Mouse (Mus musculus): ENCODE data around the gene 2810004N23Rik. TPM values are rescaled to one million over a fixed set of nuclear protein-coding genes. Genes with fewer than 3 reads are reported as not detected.

2810004N23Rik gene
- polyA plus RNA-seq, 2 experiments = 13.5 to 17.9 TPM

DNA sequence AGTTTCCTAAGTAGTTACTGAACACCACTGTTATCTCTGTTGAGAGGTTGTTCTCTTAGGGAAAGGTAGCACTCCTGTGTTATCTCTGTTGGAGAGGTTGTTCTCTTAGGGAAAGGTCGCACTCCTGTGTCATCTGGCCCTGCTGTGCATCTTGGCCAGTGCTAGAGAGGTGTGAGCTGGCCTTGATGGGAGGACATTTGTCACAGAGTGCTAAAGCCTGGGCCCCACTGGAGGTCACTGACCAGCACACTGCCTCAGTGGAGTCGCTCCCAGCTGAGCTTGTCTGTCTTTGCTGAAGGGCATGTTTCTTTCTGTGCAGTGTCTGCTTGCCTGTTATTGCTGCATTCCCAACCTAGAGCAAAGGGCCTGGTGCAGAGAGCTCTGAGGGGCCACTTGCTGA is 4.2 kb upstream of the 2810004N23Rik start:
- Histone ChIP-seq H3K4me1 (replicated peaks; ENCODE audit: control insufficient read depth in 2 of 2, insufficient read depth in 2 of 2, low read length in 1 of 2) (peaks cover 5 to 18% of the 10 kb centered on the region in 2 experiments), H3K27me3 (ENCODE audit: control insufficient read depth, insufficient read depth, low read length) (no peaks in the 10 kb centered on the region), H3K27ac (no peak overlapping the region), H3K36me3 (replicated peaks; ENCODE audit: control insufficient read depth, insufficient read depth, low read depth) (peaks cover 7% of the 10 kb centered on the region), H3K4me3 (ENCODE audit: insufficient read depth in 1 of 2, low read depth in 2 of 2, low read length in 2 of 2) (no peak overlapping the region), H3K4me2 (ENCODE audit: low read depth) (no peak overlapping the region), H3K9me3 (ENCODE audit: control insufficient read depth, low read length) (no peaks in the 10 kb centered on the region), H3K9ac (replicated peaks) (no peak overlapping the region)
- no peak for ATAC-seq (ENCODE audit: insufficient read depth)
- no peak for DNase-seq (ENCODE audit: low read depth in 3 of 3, low spot score in 3 of 3)
- TF ChIP-seq CTCF (IDR thresholded peaks at IDR 0.05; ENCODE audit: low read depth) = no peak
- TF ChIP-seq EP300 (IDR thresholded peaks at IDR 0.05; ENCODE audit: low read depth) = no peak
- WGBS (ENCODE audit: insufficient replicate concordance) = 44% methylated on average over 2 of the region's 2 CpGs

- DNase-seq (ENCODE audit: low read depth in 3 of 3, low spot score in 3 of 3) (no peak), ATAC-seq (ENCODE audit: insufficient read depth) (no peak)
- H3K36me3 ChIP-seq (replicated peaks; ENCODE audit: control insufficient read depth, insufficient read depth, low read depth) = peaks cover 3% of the 10 kb centered on the region
- H3K27me3 ChIP-seq (ENCODE audit: control insufficient read depth, insufficient read depth, low read length) = no peaks in the 10 kb centered on the region
- no peak overlapping the region for H3K9ac ChIP-seq (replicated peaks)
- H3K4me1 ChIP-seq (replicated peaks; ENCODE audit: control insufficient read depth in 2 of 2, insufficient read depth in 2 of 2, low read length in 1 of 2) = peaks cover 5 to 18% of the 10 kb centered on the region in 2 experiments
- 5% methylated on average over 3 of the region's 3 CpGs for WGBS (ENCODE audit: insufficient replicate concordance)
- TF ChIP-seq CTCF (IDR thresholded peaks at IDR 0.05; ENCODE audit: low read depth) = no peak
- TF ChIP-seq EP300 (IDR thresholded peaks at IDR 0.05; ENCODE audit: low read depth) = no peak
- no peak overlapping the region for H3K27ac ChIP-seq
- H3K4me3 ChIP-seq (ENCODE audit: insufficient read depth in 1 of 2, low read depth in 2 of 2, low read length in 2 of 2) = no peak overlapping the region
- no peak overlapping the region for H3K4me2 ChIP-seq (ENCODE audit: low read depth)
- H3K9me3 ChIP-seq (ENCODE audit: control insufficient read depth, low read length) = no peaks in the 10 kb centered on the region
These were observed 3.7 kb upstream of the 2810004N23Rik start for GRCm38 (mm10) chr8:124866669-124867068.

GRCm38 (mm10) chr8:124863729-124864128 is 809 bp upstream of the 2810004N23Rik start:
- WGBS (ENCODE audit: insufficient replicate concordance) = 3% methylated on average over 8 of the region's 8 CpGs
- peaks cover 3% of the 10 kb centered on the region; the same call in 1 of the 2 replicates for H3K36me3 ChIP-seq (replicated peaks; ENCODE audit: control insufficient read depth, insufficient read depth, low read depth)
- no peaks in the 10 kb centered on the region for H3K27me3 ChIP-seq (ENCODE audit: control insufficient read depth, insufficient read depth, low read length)
- H3K4me1 ChIP-seq (replicated peaks; ENCODE audit: control insufficient read depth in 2 of 2, insufficient read depth in 2 of 2, low read length in 1 of 2) = peaks cover 5 to 20% of the 10 kb centered on the region in 2 experiments
- H3K4me3 ChIP-seq (ENCODE audit: insufficient read depth in 1 of 2, low read depth in 2 of 2, low read length in 2 of 2) = peak overlapping the region; percentile 74 to 77
- H3K4me2 ChIP-seq (ENCODE audit: low read depth) = peak overlapping the region; percentile 88
- no peak for DNase-seq (ENCODE audit: low read depth in 3 of 3, low spot score in 3 of 3)
- TF ChIP-seq CTCF (IDR thresholded peaks at IDR 0.05; ENCODE audit: low read depth) (no peak; the same call in 1 of the 2 replicates), EP300 (IDR thresholded peaks at IDR 0.05; ENCODE audit: low read depth) (no peak)
- peak overlapping the region; percentile 86 for H3K9ac ChIP-seq (replicated peaks)
- no peaks in the 10 kb centered on the region for H3K9me3 ChIP-seq (ENCODE audit: control insufficient read depth, low read length)
- ATAC-seq (ENCODE audit: insufficient read depth) = no peak
- H3K27ac ChIP-seq = no peak overlapping the region

- peak; percentile 32; the same call in 1 of the 2 replicates for ATAC-seq (ENCODE audit: insufficient read depth)
- TF ChIP-seq EP300 (IDR thresholded peaks at IDR 0.05; ENCODE audit: low read depth) (no peak), CTCF (IDR thresholded peaks at IDR 0.05; ENCODE audit: low read depth) (no peak)
- 1% methylated on average over 33 of the region's 33 CpGs for WGBS (ENCODE audit: insufficient replicate concordance)
- Histone ChIP-seq H3K36me3 (replicated peaks; ENCODE audit: control insufficient read depth, insufficient read depth, low read depth) (peaks cover 4% of the 10 kb centered on the region), H3K27me3 (ENCODE audit: control insufficient read depth, insufficient read depth, low read length) (no peaks in the 10 kb centered on the region), H3K9ac (replicated peaks) (peak overlapping the region; percentile 86), H3K9me3 (ENCODE audit: control insufficient read depth, low read length) (no peaks in the 10 kb centered on the region), H3K4me2 (ENCODE audit: low read depth) (peak overlapping the region; percentile 88), H3K4me3 (ENCODE audit: insufficient read depth in 1 of 2, low read depth in 2 of 2, low read length in 2 of 2) (peak overlapping the region; percentile 74 to 77), H3K4me1 (replicated peaks; ENCODE audit: control insufficient read depth in 2 of 2, insufficient read depth in 2 of 2, low read length in 1 of 2) (peaks cover 5 to 20% of the 10 kb centered on the region in 2 experiments), H3K27ac (peak overlapping the region; percentile 34)
- DNase-seq (ENCODE audit: low read depth in 3 of 3, low spot score in 3 of 3) = no peak
These were observed 300 bp upstream of the 2810004N23Rik start for GRCm38 (mm10) chr8:124863163-124863677.

DNA sequence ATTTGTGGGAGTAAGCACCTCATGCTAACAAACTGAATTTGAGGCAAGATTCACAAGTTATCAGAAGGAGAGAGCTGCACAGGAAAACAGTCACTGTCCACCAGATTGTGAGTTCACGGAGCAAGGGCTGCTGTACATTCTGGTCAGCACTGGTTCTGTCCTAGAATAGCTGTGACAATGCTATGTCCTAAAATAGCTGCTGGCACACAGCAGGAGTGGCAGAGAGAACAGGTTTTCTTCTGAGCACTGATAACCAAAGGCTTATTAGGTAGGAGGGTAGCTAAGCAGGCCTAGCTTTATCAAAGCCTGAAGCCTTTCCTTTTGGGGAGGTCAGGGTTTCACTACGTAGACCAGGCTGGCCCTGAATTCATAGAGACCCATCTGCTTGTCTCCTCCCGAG is 2.7 kb downstream of the 2810004N23Rik start:
- Histone ChIP-seq H3K9ac (replicated peaks) (no peak overlapping the region), H3K4me1 (replicated peaks; ENCODE audit: control insufficient read depth in 2 of 2, insufficient read depth in 2 of 2, low read length in 1 of 2) (peaks cover 5 to 6% of the 10 kb centered on the region in 2 experiments; a peak in 3 of 4 replicates), H3K36me3 (replicated peaks; ENCODE audit: control insufficient read depth, insufficient read depth, low read depth) (peaks cover 21% of the 10 kb centered on the region), H3K4me3 (ENCODE audit: insufficient read depth in 1 of 2, low read depth in 2 of 2, low read length in 2 of 2) (no peak overlapping the region), H3K27me3 (ENCODE audit: control insufficient read depth, insufficient read depth, low read length) (no peaks in the 10 kb centered on the region), H3K9me3 (ENCODE audit: control insufficient read depth, low read length) (no peaks in the 10 kb centered on the region), H3K4me2 (ENCODE audit: low read depth) (no peak overlapping the region), H3K27ac (no peak overlapping the region)
- 70% methylated on average over 3 of the region's 3 CpGs for WGBS (ENCODE audit: insufficient replicate concordance)
- TF ChIP-seq CTCF (IDR thresholded peaks at IDR 0.05; ENCODE audit: low read depth) (no peak), EP300 (IDR thresholded peaks at IDR 0.05; ENCODE audit: low read depth) (no peak)
- ATAC-seq (ENCODE audit: insufficient read depth) (no peak), DNase-seq (ENCODE audit: low read depth in 3 of 3, low spot score in 3 of 3) (no peak)

All from liver, embryonic 14.5 days (tissue).